25 mouse cellular contexts compared by ENCODE assay signal in genomic region chr6:89489533-89489932, GRCm38 (mm10).
"Had no signal": no experiment of that assay in that cellular context is flagged by ENCODE, and none has a peak within 500 bp of the region (broad histone marks: within the 10 kb centered on the region; RNA-seq: fewer than 3 reads in every experiment).

No protein-coding gene starts in this region.

- H3K4me1 ChIP-seq: heart, embryonic 15.5 days; hindbrain, embryonic 13.5 days; limb, embryonic 15.5 days; liver, embryonic 12.5 days had no signal

- H3K9me3 ChIP-seq: heart, embryonic 10.5 days; heart, embryonic 13.5 days; heart, embryonic 15.5 days; hindbrain, embryonic 13.5 days; hindbrain, embryonic 15.5 days; limb, embryonic 13.5 days; limb, embryonic 15.5 days; liver, embryonic 12.5 days had no signal

- DNase-seq: gastrocnemius, postnatal 14 days; gastrocnemius, postnatal 36 days; heart, adult 18-20 months; heart, postnatal 14 days; heart, postnatal 36 days; kidney, adult 11 months; kidney, adult 2 months; kidney, adult 9 months; kidney, postnatal 10 days; kidney, postnatal 25 days; kidney, postnatal 4 days; left cerebral cortex, postnatal 4 days had no signal

- ATAC-seq: hindbrain, postnatal 0 days; intestine, embryonic 16.5 days; liver, embryonic 12.5 days had no signal

- H3K27ac ChIP-seq: heart, embryonic 10.5 days; heart, embryonic 13.5 days; heart, embryonic 15.5 days; hindbrain, embryonic 13.5 days; hindbrain, embryonic 15.5 days; hindbrain, postnatal 0 days; layer of hippocampus, adult 2 months; left cerebral cortex, adult 2 months; limb, embryonic 13.5 days; limb, embryonic 15.5 days; liver, embryonic 12.5 days; liver, embryonic 14.5 days had no signal

- H3K36me3 ChIP-seq: heart, embryonic 10.5 days; heart, embryonic 13.5 days; heart, embryonic 15.5 days; hindbrain, embryonic 13.5 days; hindbrain, embryonic 15.5 days; limb, embryonic 13.5 days; limb, embryonic 15.5 days; liver, embryonic 12.5 days had no signal

- H3K27me3 ChIP-seq: heart, embryonic 13.5 days; heart, embryonic 15.5 days; hindbrain, embryonic 13.5 days; hindbrain, embryonic 15.5 days; limb, embryonic 13.5 days; limb, embryonic 15.5 days; liver, embryonic 12.5 days had no signal

- H3K9ac ChIP-seq: heart, embryonic 13.5 days; heart, embryonic 15.5 days; hindbrain, embryonic 13.5 days; hindbrain, embryonic 15.5 days; limb, embryonic 13.5 days; limb, embryonic 15.5 days; liver, embryonic 12.5 days; liver, embryonic 14.5 days had no signal

- H3K4me3 ChIP-seq: heart, embryonic 10.5 days; heart, embryonic 13.5 days; heart, embryonic 15.5 days; hindbrain, embryonic 13.5 days; hindbrain, embryonic 15.5 days; layer of hippocampus, adult 2 months; left cerebral cortex, adult 2 months; limb, embryonic 13.5 days; limb, embryonic 15.5 days; liver, embryonic 12.5 days had no signal
